Mouse (Mus musculus) G1E (cell line): ENCODE measurements around the gene Rad9b. TPM values are rescaled to one million over a fixed set of nuclear protein-coding genes. Genes with fewer than 3 reads are reported as not detected.

ENCODE experiments used
- ATAC-seq: 2 replicates; pipeline ENCODE4 v1.8.0; 2016; ENCODE audit warnings: mild to moderate bottlenecking; ENCODE audit not compliant: insufficient number of reproducible peaks, poor library complexity, low FRiP score, severe bottlenecking; ENCODE audit errors: extremely low read depth
- DNase-seq: peaks from one replicate; pipeline ENCODE4 v3.0.0; 2012; ENCODE audit warnings: low spot score
- H3K27me3 ChIP-seq: 2 replicates; pipeline ENCODE4 v1.6.1; 2012; ENCODE audit warnings: mild to moderate bottlenecking, low read length, inconsistent platforms; ENCODE audit not compliant: insufficient read depth
- H3K36me3 ChIP-seq: replicated peaks from 2 replicates; pipeline ENCODE3; 2012; ENCODE audit warnings: mild to moderate bottlenecking, inconsistent platforms
- H3K4me1 ChIP-seq: 2 replicates; pipeline ENCODE4 v1.6.1; 2012; ENCODE audit warnings: low read depth, low read length, inconsistent platforms, mixed read lengths; ENCODE audit not compliant: insufficient read depth
- H3K4me3 ChIP-seq: 2 replicates; pipeline ENCODE4 v1.5.1; 2012; ENCODE audit warnings: low read depth, mild to moderate bottlenecking, inconsistent platforms, low read length, moderate library complexity, mixed read lengths
- H3K9me3 ChIP-seq: replicated peaks from 2 replicates; pipeline ENCODE4 v1.6.1; 2012; ENCODE audit warnings: inconsistent platforms
- CTCF ChIP-seq: IDR thresholded peaks from 2 replicates; pipeline ENCODE4 v1.5.1; 2012; ENCODE audit warnings: low read depth, low read length, inconsistent platforms, mixed read lengths
- GATA1 ChIP-seq: IDR thresholded peaks from 2 replicates; pipeline ENCODE4 v1.6.1; 2012; ENCODE audit warnings: borderline replicate concordance, low read length, inconsistent platforms, mixed read lengths
- GATA2 ChIP-seq: IDR thresholded peaks from 2 replicates; pipeline ENCODE4 v1.6.1; 2012; ENCODE audit warnings: low read depth, low read length, inconsistent platforms, borderline replicate concordance
- POLR2AphosphoS5 ChIP-seq: IDR thresholded peaks from 2 replicates; pipeline ENCODE4 v1.6.1; 2012; ENCODE audit warnings: low read depth, low read length, inconsistent platforms; ENCODE audit not compliant: insufficient replicate concordance
- TAL1 ChIP-seq: conservative IDR thresholded peaks from 2 replicates; pipeline ENCODE4 v1.6.1; 2012; ENCODE audit warnings: low read depth, low read length, inconsistent platforms, mixed read lengths
- polyA plus RNA-seq: library from polyadenylated mRNA; stranded (reverse); fragments of >175 nt; gene quantifications from 2 replicates; pipeline ENCODE4 v1.2.3, GENCODE M21; 2012
- total RNA-seq, 2 experiments: library from RNA; stranded (forward) in 1 of 2; stranded (reverse) in 1 of 2; fragments of 200-1000 nt in 1 of 2; fragments of >200 nt in 1 of 2; fragmentation: Nextera tagmentation in 1 of 2; gene quantifications; 2 replicates each; pipeline ENCODE4 v1.2.3; 2014 to 2017

Rad9b gene
- total and polyA plus RNA-seq, 3 experiments, result 2.8 to 48.3 (median 17.3) TPM

DNA sequence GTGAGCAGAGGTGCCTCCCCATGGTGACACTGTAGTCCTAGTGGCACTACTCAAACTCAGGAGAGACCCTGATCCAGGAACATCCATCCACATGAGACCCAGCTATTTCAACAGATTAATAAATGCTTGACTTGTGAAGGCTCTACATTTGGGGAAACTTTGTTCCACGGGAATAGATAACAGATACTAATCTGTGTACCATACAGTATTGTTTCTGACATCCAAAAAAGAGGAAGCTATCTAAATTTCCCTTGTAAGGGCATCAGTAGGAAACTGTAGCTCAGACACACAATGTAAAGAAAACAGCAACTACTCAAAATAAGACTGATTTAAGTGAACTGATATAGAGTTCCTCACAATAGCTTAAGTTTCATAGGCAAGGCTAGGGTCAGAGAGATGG lies 11.2 kb downstream of the Rad9b start:
- DNase-seq, result no peak
- ATAC-seq, result no peak
- Histone ChIP-seq H3K4me1 (peaks cover 10% of the 10 kb centered on the region), H3K9me3 (peaks cover 9% of the 10 kb centered on the region), H3K27me3 (no peaks in the 10 kb centered on the region), H3K4me3 (no peak overlapping the region), H3K36me3 (peaks cover 43% of the 10 kb centered on the region)
- TF ChIP-seq GATA2 (no peak), GATA1 (no peak), CTCF (no peak), POLR2AphosphoS5 (no peak), TAL1 (no peak)

DNA sequence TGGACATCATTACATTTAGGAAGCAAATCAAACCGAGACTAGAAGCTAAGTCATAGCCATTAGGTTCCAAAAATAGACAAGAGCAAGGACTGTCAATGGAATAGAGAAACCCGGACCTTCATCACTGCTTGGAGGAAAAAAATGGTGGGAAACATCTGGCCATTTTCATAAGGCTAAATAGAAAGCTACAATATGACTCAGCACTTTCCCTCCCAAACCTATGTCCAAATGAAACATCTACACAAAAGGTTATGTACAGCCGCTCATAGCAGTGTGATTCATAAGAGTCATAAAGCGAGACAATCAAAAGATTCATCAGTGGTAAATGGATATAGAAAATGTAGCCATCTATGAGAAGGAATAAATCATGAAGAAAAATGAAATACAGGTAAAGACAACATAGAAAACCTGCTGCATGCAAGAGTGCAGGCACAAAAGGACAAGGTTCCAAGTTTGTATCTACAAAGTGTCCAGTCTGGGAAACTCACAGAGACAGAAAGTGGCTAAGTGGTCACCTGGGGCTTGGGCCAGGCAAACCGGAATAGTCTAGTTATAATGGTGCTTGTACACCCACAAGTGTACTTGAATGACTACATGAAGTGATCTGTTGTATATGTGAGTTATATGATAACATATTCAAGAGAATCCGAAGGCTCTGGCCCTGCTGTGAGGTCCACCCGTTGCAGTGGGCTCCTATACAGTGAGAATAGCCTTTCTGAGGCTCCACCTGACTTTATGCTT lies 17.3 kb downstream of the Rad9b start:
- no peak for DNase-seq
- Histone ChIP-seq H3K27me3 (no peaks in the 10 kb centered on the region), H3K4me1 (no peaks in the 10 kb centered on the region; the same call in 1 of the 2 replicates), H3K9me3 (no peaks in the 10 kb centered on the region), H3K4me3 (no peak overlapping the region), H3K36me3 (peaks cover 57% of the 10 kb centered on the region)
- TF ChIP-seq CTCF, result no peak
- no peak for TF ChIP-seq TAL1
- no peak for TF ChIP-seq POLR2AphosphoS5
- no peak for TF ChIP-seq GATA1
- TF ChIP-seq GATA2, result no peak
- no peak for ATAC-seq

DNA sequence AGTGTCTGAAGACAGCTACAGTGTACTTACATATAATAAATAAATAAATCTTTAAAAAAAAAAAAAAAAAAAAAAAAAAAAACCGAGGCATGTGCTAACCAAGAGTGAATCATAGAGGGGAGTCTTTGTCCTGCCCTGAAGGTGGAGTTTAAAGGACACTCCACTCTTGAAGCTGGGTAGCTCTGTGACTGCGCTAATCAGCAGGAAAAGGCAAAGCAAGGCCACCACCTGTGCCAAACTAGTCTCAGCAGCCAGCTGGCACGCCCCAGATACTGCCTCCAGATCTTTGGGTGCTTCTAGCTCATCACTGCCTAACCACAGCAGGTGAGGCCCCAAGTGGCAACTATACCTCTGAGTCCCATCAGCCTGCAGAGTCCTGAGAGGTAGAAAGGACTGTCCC lies 19.4 kb downstream of the Rad9b start:
- peaks cover 55% of the 10 kb centered on the region for H3K36me3 ChIP-seq
- H3K4me1 ChIP-seq, result peaks cover 2% of the 10 kb centered on the region
- H3K9me3 ChIP-seq, result no peaks in the 10 kb centered on the region
- no peaks in the 10 kb centered on the region for H3K27me3 ChIP-seq
- no peak overlapping the region for H3K4me3 ChIP-seq
- TF ChIP-seq GATA1, result no peak
- no peak for TF ChIP-seq CTCF
- TF ChIP-seq GATA2, result no peak
- no peak for TF ChIP-seq TAL1
- no peak for TF ChIP-seq POLR2AphosphoS5
- DNase-seq, result no peak
- no peak for ATAC-seq

DNA sequence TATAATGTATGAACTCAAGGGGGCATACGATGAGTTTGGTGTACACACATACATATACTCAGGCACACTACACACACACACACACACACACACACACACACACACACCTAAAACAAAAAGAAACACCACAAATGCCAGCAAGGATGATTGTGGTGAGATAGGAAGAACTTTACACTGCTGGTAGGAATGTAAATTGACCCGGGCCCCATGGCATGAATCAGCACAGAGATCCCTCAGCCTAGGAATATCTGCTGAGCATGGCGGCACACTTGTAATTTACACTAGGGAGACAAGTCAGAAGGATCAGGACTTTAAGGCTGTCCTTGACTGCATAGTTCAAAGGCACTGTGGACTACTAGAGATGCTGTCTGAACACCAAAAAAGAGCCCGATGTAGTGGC lies 23.8 kb downstream of the Rad9b start:
- H3K4me1 ChIP-seq, result peaks cover 2% of the 10 kb centered on the region
- no peak for ATAC-seq
- no peaks in the 10 kb centered on the region for H3K9me3 ChIP-seq
- H3K27me3 ChIP-seq, result no peaks in the 10 kb centered on the region
- H3K4me3 ChIP-seq, result no peak overlapping the region
- no peak for DNase-seq
- TF ChIP-seq GATA2, result no peak
- no peak for TF ChIP-seq CTCF
- TF ChIP-seq TAL1, result no peak
- TF ChIP-seq POLR2AphosphoS5, result no peak
- TF ChIP-seq GATA1, result no peak
- peaks cover 72% of the 10 kb centered on the region for H3K36me3 ChIP-seq

DNA sequence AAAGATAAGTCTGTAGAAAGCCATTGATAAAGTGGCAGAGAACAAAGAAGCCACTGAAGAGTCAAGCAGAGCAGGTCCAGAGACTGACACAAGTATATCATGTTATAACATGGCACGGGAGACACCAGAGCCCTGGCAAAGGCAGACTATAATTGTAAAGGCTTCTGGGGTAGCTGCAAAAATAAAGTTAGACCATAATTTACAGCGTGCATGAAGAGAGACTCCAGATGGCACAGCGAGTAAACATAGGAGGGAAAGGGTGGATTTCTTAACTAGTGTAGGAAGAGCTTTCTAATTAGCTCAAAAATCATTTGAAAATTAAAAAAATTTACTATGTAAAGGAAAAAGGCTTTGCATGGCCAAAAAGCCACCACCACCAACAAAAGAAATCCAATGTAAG lies 26.8 kb downstream of the Rad9b start:
- Histone ChIP-seq H3K9me3 (no peaks in the 10 kb centered on the region), H3K4me1 (peaks cover 2% of the 10 kb centered on the region), H3K36me3 (peaks cover 80% of the 10 kb centered on the region), H3K4me3 (no peak overlapping the region), H3K27me3 (no peaks in the 10 kb centered on the region)
- TF ChIP-seq POLR2AphosphoS5 (no peak), CTCF (no peak), TAL1 (no peak), GATA2 (no peak), GATA1 (no peak)
- DNase-seq (no peak), ATAC-seq (no peak)

DNA sequence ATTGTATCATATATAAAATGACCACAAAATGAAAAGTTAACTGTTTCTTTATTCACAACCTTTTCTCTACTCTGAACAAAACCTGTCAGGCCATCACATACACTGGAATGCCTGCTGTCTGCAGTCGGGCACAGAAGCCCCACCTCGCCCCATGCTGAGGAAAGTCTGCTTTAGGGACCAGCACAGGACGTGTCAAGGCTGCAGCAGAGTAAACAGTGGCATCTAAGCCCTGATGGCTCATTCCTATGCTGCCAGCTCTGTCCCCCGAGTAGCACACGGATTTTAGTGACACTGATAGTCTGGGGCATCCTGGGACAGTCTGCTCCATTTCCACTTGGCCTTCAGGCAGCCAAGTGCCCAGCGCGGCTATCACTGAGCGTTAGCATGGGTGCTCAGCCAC lies 28.6 kb downstream of the Rad9b start:
- H3K27me3 ChIP-seq, result no peaks in the 10 kb centered on the region
- no peak overlapping the region for H3K4me3 ChIP-seq
- H3K9me3 ChIP-seq, result no peaks in the 10 kb centered on the region
- TF ChIP-seq POLR2AphosphoS5 (no peak), TAL1 (no peak), GATA2 (no peak), GATA1 (no peak), CTCF (no peak)
- peaks cover 2% of the 10 kb centered on the region for H3K4me1 ChIP-seq
- ATAC-seq, result no peak
- no peak for DNase-seq
- peaks cover 88% of the 10 kb centered on the region for H3K36me3 ChIP-seq
